Mouse (Mus musculus): ENCODE measurements around the gene Inafm1.

GRCm38 (mm10) chr7:16312672-16313311, 39.4 kb upstream of the Inafm1 start:
- TF ChIP-seq POLR2A (IDR thresholded peaks at IDR 0.05; ENCODE audit: borderline replicate concordance, extremely low read depth, low read depth, low read length) (peak; percentile 75; the same call in 1 of the 2 replicates), CTCF (IDR thresholded peaks at IDR 0.05; ENCODE audit: insufficient read depth, low read length) (no peak)

Measured in lung, adult 2 months (tissue).